Mouse (Mus musculus): ENCODE data around the gene Shtn1. TPM values are rescaled to one million over a fixed set of nuclear protein-coding genes. Genes with fewer than 3 reads are reported as not detected.
A peak's percentile ranks its signal among the peaks of the same experiment; 100 is the strongest.

Shtn1 gene
- polyA plus RNA-seq (2016; fragmentation: Nextera tagmentation; extraction: Ambion mirVana): 10.2 and 12.9 TPM in 2 replicates

DNA sequence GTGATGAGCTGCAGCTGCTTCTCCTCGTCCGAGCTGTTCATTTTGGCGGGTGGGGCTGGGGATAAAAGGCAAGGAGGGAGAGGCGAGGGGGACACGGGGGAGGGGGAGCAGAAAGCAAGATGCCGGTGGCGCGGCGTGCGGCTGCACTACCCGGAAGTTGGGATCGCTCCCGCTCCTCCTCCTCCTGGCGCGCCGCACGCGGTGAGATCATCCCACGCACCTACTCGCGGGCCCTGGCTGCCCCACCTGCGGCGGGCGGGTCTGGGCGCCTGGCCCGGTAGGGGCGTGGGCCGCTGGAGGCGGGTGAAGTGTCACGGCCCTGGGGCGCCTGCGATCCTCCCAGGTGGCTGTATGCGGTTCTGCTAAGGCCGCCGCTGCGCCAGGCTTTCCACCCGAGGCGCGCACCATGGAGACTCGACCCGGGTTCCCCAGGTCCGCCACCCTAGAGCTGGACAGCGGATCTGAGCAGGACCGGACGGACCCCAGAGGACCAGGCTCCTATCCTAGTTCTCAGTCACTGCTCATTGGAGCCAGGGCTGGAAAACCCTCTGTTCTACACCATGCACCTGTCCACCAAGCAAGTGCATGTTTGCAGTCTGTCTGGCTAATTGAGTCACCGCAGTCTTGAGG lies at the start of gene Shtn1:
Gene Shtn1, minus strand, starts transcription at position 629 of the 630 bp plus-strand sequence.
- under 1% methylated on average over 43 of the region's 46 CpGs for WGBS

DNA sequence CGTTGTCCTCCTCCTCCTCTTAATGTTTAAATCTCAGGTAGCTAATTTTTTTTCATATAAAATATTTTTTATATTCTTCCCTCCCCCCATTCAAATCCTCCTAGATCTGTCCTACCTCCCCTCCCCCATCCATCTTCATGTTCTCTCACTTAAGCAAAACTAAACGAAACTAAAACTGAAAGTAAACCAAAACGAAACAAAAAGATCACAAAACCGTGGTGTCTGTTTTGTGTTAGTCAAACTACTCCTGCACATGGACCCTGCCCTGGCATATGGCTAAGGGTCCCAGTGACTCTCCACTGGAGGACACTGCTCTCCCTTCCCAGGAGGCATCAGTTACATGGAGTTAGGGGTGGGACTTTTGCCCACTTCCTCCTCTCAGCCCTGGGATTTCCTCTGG lies 38.3 kb upstream of the Shtn1 start:
- H3K4me3 ChIP-seq: no peak overlapping the region
- no peak for ATAC-seq (ENCODE audit: low FRiP score, low read depth)
- H3K36me3 ChIP-seq: no peaks in the 10 kb centered on the region
- no peaks in the 10 kb centered on the region for H3K27me3 ChIP-seq (replicated peaks)
- 77% methylated on average over 4 of the region's 4 CpGs for WGBS
- no peaks in the 10 kb centered on the region for H3K4me1 ChIP-seq
- no peaks in the 10 kb centered on the region for H3K9me3 ChIP-seq
- H3K9ac ChIP-seq: no peak overlapping the region
- H3K4me2 ChIP-seq (replicated peaks): no peak overlapping the region
- H3K27ac ChIP-seq: no peak overlapping the region

More for the DNA sequence above, at the start of gene Shtn1:
- peaks cover 37% of the 10 kb centered on the region for H3K27me3 ChIP-seq (replicated peaks)
- ATAC-seq (ENCODE audit: low FRiP score, low read depth): peak; percentile 82
- H3K27ac ChIP-seq: no peak within 1 kb of the TSS
- no peaks in the 10 kb centered on the region for H3K9me3 ChIP-seq
- peak within 1 kb of the TSS; percentile 97 for H3K4me2 ChIP-seq (replicated peaks)
- H3K4me1 ChIP-seq: peaks cover 11% of the 10 kb centered on the region; the same call in 1 of the 2 replicates
- peak within 1 kb of the TSS; percentile 67 for H3K9ac ChIP-seq
- peak within 1 kb of the TSS; percentile 63 for H3K4me3 ChIP-seq
- no peaks in the 10 kb centered on the region for H3K36me3 ChIP-seq

DNA sequence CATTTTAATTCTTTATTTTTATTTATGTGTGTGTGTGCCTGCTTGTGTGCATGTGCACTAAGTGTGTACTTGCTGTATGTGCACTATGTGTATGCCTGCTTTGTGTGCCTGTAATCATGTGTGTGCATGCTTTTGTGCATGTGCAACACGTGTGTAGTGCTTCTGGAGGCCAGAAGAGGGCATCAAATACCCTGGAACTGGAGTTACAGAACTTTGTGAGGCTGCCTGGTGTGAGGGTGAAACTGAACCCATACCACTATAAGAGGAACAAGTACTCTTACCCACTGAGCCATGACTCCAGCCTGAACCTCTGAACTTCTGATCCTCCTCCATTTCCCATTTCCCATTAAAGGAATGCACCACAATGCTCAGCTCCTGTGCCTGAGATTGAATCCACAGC lies 34.0 kb upstream of the Shtn1 start:
- no peak overlapping the region for H3K9ac ChIP-seq
- 50% methylated on average over 1 of the region's 1 CpGs for WGBS
- no peak overlapping the region for H3K27ac ChIP-seq
- H3K4me1 ChIP-seq: no peaks in the 10 kb centered on the region
- no peaks in the 10 kb centered on the region for H3K9me3 ChIP-seq
- no peak for ATAC-seq (ENCODE audit: low FRiP score, low read depth)
- no peaks in the 10 kb centered on the region for H3K27me3 ChIP-seq (replicated peaks)
- no peaks in the 10 kb centered on the region for H3K36me3 ChIP-seq
- no peak overlapping the region for H3K4me3 ChIP-seq
- H3K4me2 ChIP-seq (replicated peaks): no peak overlapping the region

DNA sequence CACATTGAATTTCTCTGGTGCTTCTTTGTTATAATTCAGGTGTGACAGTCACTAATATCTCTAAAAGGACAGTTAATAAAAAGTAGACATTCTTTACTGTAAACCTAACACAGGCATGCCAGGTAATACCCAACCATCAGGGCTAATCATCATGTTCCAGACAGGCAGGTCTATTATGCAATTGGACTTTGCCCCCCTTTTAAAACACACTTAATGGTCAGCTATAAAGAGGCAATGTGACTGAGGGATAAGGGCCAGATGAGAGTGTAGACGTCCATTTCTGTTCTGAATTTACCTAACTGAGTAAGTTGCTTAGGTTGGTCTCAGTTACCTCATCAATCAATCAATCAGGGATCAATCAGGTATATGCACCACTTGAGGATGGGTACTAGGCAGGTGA lies 22.4 kb upstream of the Shtn1 start:
- no peak for ATAC-seq (ENCODE audit: low FRiP score, low read depth)
- no peak overlapping the region for H3K4me2 ChIP-seq (replicated peaks)
- WGBS: 64% methylated on average over 1 of the region's 1 CpGs

DNA sequence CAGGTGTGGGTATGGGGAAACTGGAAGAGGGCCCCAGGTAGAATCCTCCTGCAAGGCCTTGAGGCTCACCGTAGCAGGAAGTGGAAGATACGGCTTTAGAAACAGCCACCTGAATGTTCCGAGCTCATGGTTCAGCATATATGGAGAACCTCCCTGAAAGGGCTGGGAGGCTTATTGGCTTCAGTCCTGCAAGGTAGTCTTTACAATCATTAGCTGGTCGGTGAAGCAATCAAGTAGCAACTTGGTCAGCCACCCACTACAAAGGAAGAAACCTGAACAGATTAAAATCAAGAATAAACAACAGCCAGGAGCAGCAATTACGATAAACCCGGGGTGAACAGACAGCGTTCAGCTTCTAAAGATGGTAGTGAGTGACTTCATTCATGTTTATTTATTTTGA lies 16.4 kb upstream of the Shtn1 start:
- H3K27ac ChIP-seq: no peak overlapping the region
- ATAC-seq (ENCODE audit: low FRiP score, low read depth): no peak
- no peaks in the 10 kb centered on the region for H3K4me1 ChIP-seq
- WGBS: 95% methylated on average over 7 of the region's 7 CpGs
- no peak overlapping the region for H3K4me3 ChIP-seq
- no peaks in the 10 kb centered on the region for H3K27me3 ChIP-seq (replicated peaks)
- no peaks in the 10 kb centered on the region for H3K36me3 ChIP-seq
- no peaks in the 10 kb centered on the region for H3K9me3 ChIP-seq
- no peak overlapping the region for H3K4me2 ChIP-seq (replicated peaks)
- H3K9ac ChIP-seq: no peak overlapping the region

More for the DNA sequence above, 22.4 kb upstream of the Shtn1 start:
- no peaks in the 10 kb centered on the region for H3K36me3 ChIP-seq
- H3K27me3 ChIP-seq (replicated peaks): no peaks in the 10 kb centered on the region
- H3K4me1 ChIP-seq: no peaks in the 10 kb centered on the region
- no peaks in the 10 kb centered on the region for H3K9me3 ChIP-seq
- no peak overlapping the region for H3K9ac ChIP-seq
- H3K4me3 ChIP-seq: no peak overlapping the region
- H3K27ac ChIP-seq: no peak overlapping the region

DNA sequence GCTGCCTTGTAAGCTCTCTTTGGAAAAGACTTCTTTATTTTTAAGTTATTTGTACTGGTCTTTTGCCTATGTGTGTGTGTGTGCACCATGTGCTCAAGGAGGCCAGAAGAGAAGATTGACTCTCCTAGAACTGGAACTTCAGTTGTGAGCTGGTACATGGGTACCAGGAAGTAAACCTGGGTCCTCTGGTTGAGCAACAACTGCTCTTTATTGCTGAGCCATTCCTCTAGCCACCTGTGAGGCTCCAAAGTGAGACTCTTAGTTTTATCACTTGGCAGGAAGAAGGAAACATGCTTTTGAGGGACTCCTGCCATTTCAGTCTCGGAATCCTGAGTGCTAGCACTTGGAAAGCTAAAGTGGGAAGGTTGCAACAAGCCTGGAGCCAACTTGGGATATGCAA lies 14.4 kb upstream of the Shtn1 start:
- Histone ChIP-seq H3K4me3 (no peak overlapping the region), H3K36me3 (no peaks in the 10 kb centered on the region), H3K4me2 (replicated peaks) (no peak overlapping the region), H3K9ac (no peak overlapping the region), H3K27me3 (replicated peaks) (no peaks in the 10 kb centered on the region), H3K27ac (no peak overlapping the region), H3K9me3 (no peaks in the 10 kb centered on the region), H3K4me1 (no peaks in the 10 kb centered on the region)
- ATAC-seq (ENCODE audit: low FRiP score, low read depth): no peak
- 65% methylated on average over 1 of the region's 1 CpGs for WGBS

DNA sequence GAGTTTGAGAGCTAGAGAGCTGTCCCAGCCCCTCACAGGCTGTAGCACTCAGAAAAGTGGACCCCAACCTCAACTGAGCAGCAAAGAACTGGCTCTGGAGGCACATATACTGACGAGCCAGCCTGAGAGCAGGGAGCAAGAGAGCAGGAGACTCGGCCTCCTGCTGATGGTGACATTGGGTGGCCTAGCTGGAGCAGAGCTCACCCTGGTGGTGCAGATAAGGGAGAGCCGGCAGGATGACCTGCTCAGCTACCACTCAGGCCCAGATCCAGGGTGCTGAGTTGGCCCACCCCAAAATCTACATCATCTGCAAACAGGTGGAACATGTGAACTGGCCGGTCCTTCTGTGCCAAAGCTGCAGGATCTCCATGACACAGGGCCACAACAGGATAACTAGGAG lies 8.4 kb upstream of the Shtn1 start:
- WGBS: 67% methylated on average over 4 of the region's 4 CpGs
- Histone ChIP-seq H3K4me3 (no peak overlapping the region), H3K9me3 (no peaks in the 10 kb centered on the region), H3K4me1 (no peaks in the 10 kb centered on the region), H3K9ac (no peak overlapping the region), H3K4me2 (replicated peaks) (no peak overlapping the region), H3K36me3 (no peaks in the 10 kb centered on the region), H3K27me3 (replicated peaks) (no peaks in the 10 kb centered on the region), H3K27ac (no peak overlapping the region)
- ATAC-seq (ENCODE audit: low FRiP score, low read depth): no peak

DNA sequence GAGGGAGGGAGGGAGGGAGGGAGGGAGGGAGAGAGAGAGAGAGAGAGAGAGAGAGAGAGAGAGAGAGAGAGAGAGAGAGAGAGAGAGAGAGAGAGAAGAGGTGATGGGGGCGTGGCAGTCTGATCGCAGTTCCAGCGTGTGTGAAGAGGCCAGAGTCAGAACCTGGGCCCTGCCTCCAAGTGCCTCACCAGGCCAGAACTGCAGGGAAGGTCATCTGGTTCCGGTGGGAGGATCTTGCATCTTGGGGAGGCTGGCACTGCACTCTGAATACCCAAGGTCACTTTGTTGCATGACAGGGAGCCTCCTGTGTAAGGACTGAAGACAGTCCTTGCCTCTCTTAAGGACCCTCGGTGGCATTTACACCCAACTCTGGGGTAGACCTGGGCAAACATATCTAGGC lies 231 bp upstream of the Shtn1 start:
- Histone ChIP-seq H3K4me1 (peaks cover 11% of the 10 kb centered on the region; the same call in 1 of the 2 replicates), H3K9ac (peak overlapping the region; percentile 67; the same call in 1 of the 2 replicates), H3K27me3 (replicated peaks) (peaks cover 37% of the 10 kb centered on the region), H3K4me2 (replicated peaks) (peak overlapping the region; percentile 97), H3K4me3 (peak overlapping the region; percentile 63; the same call in 1 of the 2 replicates), H3K27ac (no peak overlapping the region), H3K36me3 (no peaks in the 10 kb centered on the region), H3K9me3 (no peaks in the 10 kb centered on the region)
- WGBS: 14% methylated on average over 5 of the region's 5 CpGs
- no peak for ATAC-seq (ENCODE audit: low FRiP score, low read depth)

DNA sequence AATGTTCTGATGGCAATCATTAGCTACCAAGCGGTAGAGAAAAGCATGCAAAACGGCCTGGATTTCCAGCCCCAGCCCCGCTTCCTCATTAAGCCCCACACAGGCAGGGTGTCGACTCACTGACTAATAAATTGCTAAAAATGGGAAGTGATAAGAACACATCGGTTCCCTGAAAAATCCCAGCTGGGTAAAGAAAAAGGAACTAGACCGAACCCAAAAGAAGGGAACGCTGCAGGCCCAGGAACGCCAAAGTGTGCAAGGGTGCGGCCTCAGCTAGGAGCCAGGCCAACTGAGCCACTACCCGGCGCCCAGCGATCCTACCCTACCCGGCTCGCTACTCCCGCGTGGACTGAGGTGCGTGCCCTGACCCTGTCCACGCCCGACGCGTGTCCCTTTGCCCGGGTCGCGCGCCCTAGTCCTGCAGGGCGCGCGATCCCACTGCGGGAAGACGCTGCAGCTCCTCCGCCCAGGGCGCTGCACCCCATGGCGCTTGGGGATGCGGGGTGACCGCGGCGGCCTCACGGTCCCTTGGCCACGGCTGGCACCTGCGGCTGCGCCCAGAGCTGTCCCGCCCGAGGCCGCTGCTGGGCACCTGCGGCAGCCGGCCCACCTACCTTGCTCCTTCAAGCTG lies 944 bp downstream of the Shtn1 start:
- Histone ChIP-seq H3K9me3 (no peaks in the 10 kb centered on the region), H3K9ac (peak overlapping the region; percentile 67), H3K36me3 (no peaks in the 10 kb centered on the region), H3K4me3 (peak overlapping the region; percentile 63), H3K4me2 (replicated peaks) (peak overlapping the region; percentile 97), H3K27me3 (replicated peaks) (peaks cover 37% of the 10 kb centered on the region), H3K27ac (no peak overlapping the region), H3K4me1 (peaks cover 11% of the 10 kb centered on the region; the same call in 1 of the 2 replicates)
- peak; percentile 53 for ATAC-seq (ENCODE audit: low FRiP score, low read depth)
- WGBS: 2% methylated on average over 46 of the region's 46 CpGs

DNA sequence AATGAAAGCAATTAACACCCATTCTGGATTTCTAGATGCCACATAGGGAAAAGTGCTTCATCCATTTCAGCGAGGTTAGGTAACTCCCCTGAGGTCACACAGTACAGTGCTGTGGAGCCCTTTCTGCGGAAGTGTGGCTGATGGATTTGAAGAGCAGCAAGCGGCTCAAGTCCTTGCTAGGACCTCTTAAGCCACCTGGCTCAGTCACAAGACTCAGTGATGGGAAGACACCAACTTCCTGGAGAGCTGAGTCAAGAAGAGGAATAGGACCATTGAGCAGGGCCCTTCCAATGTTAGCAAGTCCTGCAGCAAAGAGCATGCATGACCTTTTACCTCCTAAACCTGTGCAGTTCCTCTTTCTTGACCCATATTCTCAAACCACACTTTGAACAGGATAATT lies 1.5 kb downstream of the Shtn1 start:
- Histone ChIP-seq H3K4me3 (peak overlapping the region; percentile 63; the same call in 1 of the 2 replicates), H3K9ac (no peak overlapping the region), H3K4me2 (replicated peaks) (peak overlapping the region; percentile 97)

DNA sequence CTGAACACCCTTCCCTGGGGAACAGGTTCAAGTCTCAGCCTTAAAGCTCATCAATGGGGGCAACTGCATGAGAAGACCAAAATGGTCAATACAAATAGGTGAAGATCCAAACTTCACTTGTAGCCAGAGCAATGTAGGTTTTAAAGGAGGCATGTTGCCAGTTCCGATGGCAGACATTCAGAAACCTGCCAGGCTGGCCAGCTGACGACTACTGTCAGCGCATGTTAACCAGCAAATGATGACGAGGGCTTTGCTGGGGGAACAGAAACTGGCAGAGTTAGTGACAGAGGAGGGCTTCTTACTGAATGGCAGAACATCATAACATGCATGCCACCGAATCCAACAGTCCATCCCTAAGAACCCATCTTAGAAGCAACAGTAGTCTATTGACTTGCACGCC lies 2.9 kb downstream of the Shtn1 start:
- Histone ChIP-seq H3K4me2 (replicated peaks) (no peak overlapping the region), H3K27me3 (replicated peaks) (peaks cover 37% of the 10 kb centered on the region), H3K9ac (no peak overlapping the region), H3K9me3 (no peaks in the 10 kb centered on the region), H3K36me3 (no peaks in the 10 kb centered on the region), H3K4me3 (no peak overlapping the region), H3K27ac (no peak overlapping the region), H3K4me1 (peaks cover 11% of the 10 kb centered on the region; the same call in 1 of the 2 replicates)
- ATAC-seq (ENCODE audit: low FRiP score, low read depth): no peak
- 87% methylated on average over 6 of the region's 6 CpGs for WGBS

More for the DNA sequence above, 1.5 kb downstream of the Shtn1 start:
- Histone ChIP-seq H3K27ac (no peak overlapping the region), H3K27me3 (replicated peaks) (peaks cover 37% of the 10 kb centered on the region), H3K9me3 (no peaks in the 10 kb centered on the region), H3K4me1 (peaks cover 11% of the 10 kb centered on the region; the same call in 1 of the 2 replicates), H3K36me3 (no peaks in the 10 kb centered on the region)
- no peak for ATAC-seq (ENCODE audit: low FRiP score, low read depth)
- 64% methylated on average over 3 of the region's 3 CpGs for whole genome bisulfite sequencing

DNA sequence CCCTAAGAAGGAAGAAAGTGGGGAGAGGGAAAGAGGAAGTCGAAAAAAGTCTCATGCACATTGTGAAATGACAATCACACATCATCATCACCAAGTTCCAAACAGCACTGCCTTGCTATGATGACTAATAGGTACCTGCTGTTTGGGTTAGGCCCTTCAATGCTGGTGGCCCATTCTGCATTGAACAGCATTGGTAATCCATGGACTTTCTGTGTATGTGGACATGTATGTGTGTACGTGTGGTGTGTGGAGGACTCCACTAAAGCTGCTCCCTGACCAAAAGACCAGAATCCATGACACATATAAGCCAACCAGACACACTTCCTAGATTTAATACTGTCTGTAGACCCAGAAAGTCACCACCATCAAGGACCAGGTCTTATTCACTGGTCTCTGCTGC lies 3.9 kb downstream of the Shtn1 start:
- WGBS: 90% methylated on average over 2 of the region's 2 CpGs
- no peak overlapping the region for H3K4me2 ChIP-seq (replicated peaks)
- H3K9me3 ChIP-seq: no peaks in the 10 kb centered on the region
- H3K4me3 ChIP-seq: no peak overlapping the region
- H3K4me1 ChIP-seq: peaks cover 11% of the 10 kb centered on the region; the same call in 1 of the 2 replicates
- no peak overlapping the region for H3K27ac ChIP-seq
- peaks cover 32% of the 10 kb centered on the region for H3K27me3 ChIP-seq (replicated peaks)
- H3K36me3 ChIP-seq: no peaks in the 10 kb centered on the region
- ATAC-seq (ENCODE audit: low FRiP score, low read depth): no peak
- no peak overlapping the region for H3K9ac ChIP-seq
